Mouse (Mus musculus) bone marrow macrophage, adult 2 months (primary cell): ENCODE measurements at regions not wholly inside any gene's neighbourhood (a gene's known extent, or its start where the extent isn't known, plus 50 kb on each side); places are given as distances from the start of the nearest gene placed in this dataset.

Source experiments
- CTCF ChIP-seq: IDR thresholded peaks from 2 replicates; pipeline ENCODE4 v1.5.1; 2012; ENCODE audit warnings: low read depth, mild to moderate bottlenecking, low read length, moderate library complexity
- POLR2A ChIP-seq: IDR thresholded peaks from 2 replicates; pipeline ENCODE4 v1.6.1; 2012; ENCODE audit warnings: mild to moderate bottlenecking, low read depth, low read length, borderline replicate concordance

- TF ChIP-seq CTCF (no peak), POLR2A (no peak)
Measured at GRCm38 (mm10) chr10:43700371-43701289, 122.5 kb downstream of the Cd24a start.
